ENCODE assay signal across 30 mouse cellular contexts in the genomic region with DNA sequence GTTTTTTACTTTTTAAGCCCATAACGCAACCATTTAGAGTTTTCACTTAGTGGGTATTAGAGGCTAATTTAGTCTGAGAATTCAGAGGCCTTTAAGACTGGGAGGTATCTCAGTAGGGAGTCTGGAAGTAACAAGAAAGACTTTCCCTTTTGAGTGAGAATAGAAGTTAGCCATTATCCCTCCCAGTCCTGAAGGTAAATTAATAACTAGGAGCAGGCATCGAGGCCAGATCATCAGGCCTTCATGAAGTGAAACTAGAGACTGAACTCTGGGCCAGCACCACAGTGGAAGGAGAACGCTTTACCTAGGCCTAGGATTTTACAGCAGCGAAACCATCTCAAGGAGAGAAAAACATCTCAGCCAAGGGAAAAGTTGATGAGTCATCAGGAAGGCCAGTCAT. TPM values are rescaled to one million over a fixed set of nuclear protein-coding genes. Genes with fewer than 3 reads are reported as not detected.
DNase-seq lines count a peak whose midpoint lies in the region; ATAC-seq and TF ChIP-seq lines count a peak whose summit lies in the region.
"Had no signal": no experiment of that assay in that cellular context is flagged by ENCODE, and none has a peak within 500 bp of the region (broad histone marks: within the 10 kb centered on the region; RNA-seq: fewer than 3 reads in every experiment).

No protein-coding gene starts in this region.

- H3K27me3 ChIP-seq in heart, embryonic 11.5 days (ENCODE audit: control insufficient read depth, insufficient read depth, low read length): no peaks in the 10 kb centered on the region
- no peaks in the 10 kb centered on the region for H3K27me3 ChIP-seq in heart, postnatal 0 days (ENCODE audit: control insufficient read depth, insufficient read depth, low read length)
- H3K27me3 ChIP-seq in CH12.LX (replicated peaks): no peaks in the 10 kb centered on the region
- H3K27me3 ChIP-seq in kidney, postnatal 0 days (ENCODE audit: insufficient read depth, low read length): no peaks in the 10 kb centered on the region
- H3K27me3 ChIP-seq: forebrain, embryonic 15.5 days; hindbrain, embryonic 15.5 days; neural tube, embryonic 13.5 days; Patski had no signal

- TF ChIP-seq EP300 in heart, postnatal 0 days (IDR thresholded peaks at IDR 0.05; ENCODE audit: low read depth): 0 out of 2 replicates have a peak, but pooled peaks have one; percentile 1
- TF ChIP-seq EP300 in CH12.LX (IDR thresholded peaks at IDR 0.05; ENCODE audit: low read length): no peak

- no peak for DNase-seq in heart, adult 9 months (ENCODE audit: low spot score in 2 of 2)
- DNase-seq in heart, postnatal 0 days (ENCODE audit: low spot score): no peak
- no peak for DNase-seq in heart, postnatal 25 days (ENCODE audit: low spot score)
- no peak for DNase-seq in CH12.LX (ENCODE audit: extremely low read depth)
- DNase-seq in kidney, postnatal 0 days (ENCODE audit: low spot score): no peak
- DNase-seq: cerebellum, adult 11 months; cerebellum, postnatal 10 days; gastrocnemius, postnatal 10 days; liver, postnatal 0 days; retina, postnatal 1 day; right cerebral cortex, postnatal 25 days; spleen, adult 18-20 months had no signal

- 73% methylated on average over 4 of the region's 4 CpGs for WGBS in heart, embryonic 11.5 days (ENCODE audit: insufficient replicate concordance)
- 85% methylated on average over 4 of the region's 4 CpGs for WGBS in heart, postnatal 0 days
- WGBS in kidney, postnatal 0 days: 76% methylated on average over 4 of the region's 4 CpGs

- in situ Hi-C loops in CH12.LX (cut with MboI; ENCODE audit: low pct_ligation_motif_present, low pct_unique_long_range_greater_than_20kb, low sequenced_read_pairs): loop anchor here (25.0 kb wide), 2 partner anchors 315 to 965 kb away; a partner anchor contains a TSS

- peaks cover 19% of the 10 kb centered on the region for H3K4me1 ChIP-seq in heart, embryonic 11.5 days (ENCODE audit: control insufficient read depth, insufficient read depth, low read length)
- peaks cover 17% of the 10 kb centered on the region for H3K4me1 ChIP-seq in heart, postnatal 0 days (ENCODE audit: control insufficient read depth, insufficient read depth)
- peaks cover 5 to 8% of the 10 kb centered on the region in 2 experiments for H3K4me1 ChIP-seq in CH12.LX (ENCODE audit: control insufficient read depth in 1 of 2, insufficient read depth in 2 of 2)
- H3K4me1 ChIP-seq in kidney, postnatal 0 days (replicated peaks; ENCODE audit: insufficient read depth, low read length): no peaks in the 10 kb centered on the region
- H3K4me1 ChIP-seq: forebrain, embryonic 15.5 days; hindbrain, embryonic 15.5 days; limb, embryonic 10.5 days; midbrain, embryonic 10.5 days; neural tube, embryonic 13.5 days had no signal

- H3K36me3 ChIP-seq in heart, embryonic 11.5 days (ENCODE audit: control insufficient read depth, insufficient read depth, low read length): no peaks in the 10 kb centered on the region
- no peaks in the 10 kb centered on the region for H3K36me3 ChIP-seq in heart, postnatal 0 days (replicated peaks; ENCODE audit: control insufficient read depth, insufficient read depth, low read length)
- no peaks in the 10 kb centered on the region for H3K36me3 ChIP-seq in CH12.LX (replicated peaks in 1 of 2; ENCODE audit: control insufficient read depth in 1 of 2, insufficient read depth in 1 of 2, low read length in 1 of 2)
- H3K36me3 ChIP-seq in kidney, postnatal 0 days (ENCODE audit: insufficient read depth, low read length): no peaks in the 10 kb centered on the region
- H3K36me3 ChIP-seq: embryonic facial prominence, embryonic 10.5 days; forebrain, embryonic 15.5 days; G1E; hindbrain, embryonic 15.5 days; limb, embryonic 10.5 days; midbrain, embryonic 10.5 days; neural tube, embryonic 13.5 days had no signal

- TF ChIP-seq RAD21 in CH12.LX (IDR thresholded peaks at IDR 0.05; ENCODE audit: low read depth, low read length): no peak

- no peak overlapping the region for H3K4me2 ChIP-seq in heart, embryonic 11.5 days
- H3K4me2 ChIP-seq in heart, postnatal 0 days (ENCODE audit: low read depth, low read length): no peak overlapping the region
- no peak overlapping the region for H3K4me2 ChIP-seq in CH12.LX (ENCODE audit: insufficient read depth, low read depth, poor library complexity, severe bottlenecking)
- H3K4me2 ChIP-seq in kidney, postnatal 0 days (ENCODE audit: low read length): no peak overlapping the region
- H3K4me2 ChIP-seq: forebrain, embryonic 15.5 days; hindbrain, embryonic 15.5 days; liver, embryonic 11.5 days; neural tube, embryonic 13.5 days had no signal

- TF ChIP-seq POLR2A in CH12.LX (IDR thresholded peaks at IDR 0.05; ENCODE audit: low read depth, low read length): no peak

- ATAC-seq in heart, embryonic 11.5 days (replicated peaks; ENCODE audit: insufficient number of reproducible peaks, low FRiP score, low TSS enrichment): no peak
- ATAC-seq in heart, postnatal 0 days (ENCODE audit: insufficient read depth, low read depth): no peak
- peak; percentile 54; the same call in 1 of the 2 replicates for ATAC-seq in kidney, postnatal 0 days (replicated peaks; ENCODE audit: low FRiP score, low read depth)
- ATAC-seq in megakaryocyte-erythroid progenitor cell, adult 5-6 weeks (replicated peaks; ENCODE audit: low FRiP score, low TSS enrichment, poor library complexity, severe bottlenecking): no peak
- ATAC-seq: forebrain, embryonic 15.5 days; liver, postnatal 0 days; midbrain, embryonic 16.5 days; Patski had no signal

- H3K79me2 ChIP-seq in CH12.LX (replicated peaks; ENCODE audit: control insufficient read depth, extremely low read depth, insufficient read depth, poor library complexity, severe bottlenecking): no peaks in the 10 kb centered on the region

- dilution Hi-C loops in CH12.LX (cut with MboI; ENCODE audit: extremely low pct_ligation_motif_present, extremely low pct_unique_long_range_greater_than_20kb, low sequenced_read_pairs): no loop called here

- TF ChIP-seq CTCF in heart, postnatal 0 days (IDR thresholded peaks at IDR 0.05; ENCODE audit: low read depth): no peak
- TF ChIP-seq CTCF in CH12.LX (conservative IDR thresholded peaks at IDR 0.05 in 1 of 2, IDR thresholded peaks at IDR 0.05 in 1 of 2; ENCODE audit: low read depth in 2 of 2, low read length in 2 of 2): no peak
- TF ChIP-seq CTCF in kidney, postnatal 0 days (IDR thresholded peaks at IDR 0.05; ENCODE audit: low read depth): no peak

- no peak overlapping the region for H3K4me3 ChIP-seq in heart, embryonic 11.5 days (ENCODE audit: low read depth, low read length)
- H3K4me3 ChIP-seq in heart, postnatal 0 days (ENCODE audit: low read depth, low read length): no peak overlapping the region
- no peak overlapping the region for H3K4me3 ChIP-seq in CH12.LX (replicated peaks in 1 of 3; ENCODE audit: low read depth in 2 of 3, low read length in 2 of 3, poor library complexity in 1 of 3)
- no peak overlapping the region for H3K4me3 ChIP-seq in kidney, postnatal 0 days (replicated peaks; ENCODE audit: low read depth, low read length)
- H3K4me3 ChIP-seq: embryonic facial prominence, embryonic 10.5 days; forebrain, embryonic 15.5 days; hindbrain, embryonic 15.5 days; limb, embryonic 10.5 days; midbrain, embryonic 10.5 days; myocyte; neural tube, embryonic 13.5 days had no signal

- intact Hi-C loops in heart, postnatal 25 days (cut with DNase I): no loop called here

- peak overlapping the region; percentile 81 for H3K27ac ChIP-seq in heart, embryonic 11.5 days (ENCODE audit: low read depth, low read length)
- peak overlapping the region; percentile 71 for H3K27ac ChIP-seq in heart, postnatal 0 days (ENCODE audit: low read depth)
- H3K27ac ChIP-seq in CH12.LX (ENCODE audit: insufficient read depth, low read depth): no peak overlapping the region
- H3K27ac ChIP-seq in kidney, postnatal 0 days: no peak overlapping the region
- H3K27ac ChIP-seq: embryonic facial prominence, embryonic 10.5 days; forebrain, embryonic 15.5 days; hindbrain, embryonic 15.5 days; limb, embryonic 10.5 days; macrophage; midbrain, embryonic 10.5 days; neural tube, embryonic 13.5 days had no signal

- no peaks in the 10 kb centered on the region for H3K9me3 ChIP-seq in heart, embryonic 11.5 days (replicated peaks; ENCODE audit: control insufficient read depth, low read length)
- H3K9me3 ChIP-seq in heart, postnatal 0 days (replicated peaks; ENCODE audit: control insufficient read depth, low read length): no peaks in the 10 kb centered on the region
- H3K9me3 ChIP-seq in CH12.LX (replicated peaks; ENCODE audit: low read length): no peaks in the 10 kb centered on the region
- H3K9me3 ChIP-seq in kidney, postnatal 0 days (replicated peaks; ENCODE audit: low read length): no peaks in the 10 kb centered on the region
- H3K9me3 ChIP-seq: embryonic facial prominence, embryonic 10.5 days; forebrain, embryonic 15.5 days; hindbrain, embryonic 15.5 days; limb, embryonic 10.5 days; midbrain, embryonic 10.5 days; neural tube, embryonic 13.5 days had no signal

- H3K9ac ChIP-seq in heart, embryonic 11.5 days (ENCODE audit: low read depth, low read length): no peak overlapping the region
- no peak overlapping the region for H3K9ac ChIP-seq in heart, postnatal 0 days (replicated peaks; ENCODE audit: low read depth, low read length)
- H3K9ac ChIP-seq in CH12.LX (ENCODE audit: insufficient read depth, low read depth): no peak overlapping the region
- H3K9ac ChIP-seq in kidney, postnatal 0 days (ENCODE audit: low read depth, low read length): no peak overlapping the region
- H3K9ac ChIP-seq: forebrain, embryonic 15.5 days; hindbrain, embryonic 15.5 days; liver, postnatal 0 days; neural tube, embryonic 13.5 days had no signal

RNA-seq across cellular contexts. Expression of a gene that starts 8.5 kb away (rescaled TPM):
- 2.3 and 2.8 TPM in 2 replicates for polyA plus RNA-seq in heart, embryonic 11.5 days (2014; fragmentation: Nextera tagmentation; extraction: Ambion mirVana)
- total RNA-seq in heart, postnatal 0 days (2014; rRNA removed; ENCODE audit: low replicate concordance): 7.2 and 11.6 TPM in 2 replicates
- 1.9 and 2.2 TPM in 2 replicates for polyA plus RNA-seq in heart, postnatal 0 days (2015; fragmentation: Nextera tagmentation; extraction: Ambion mirVana)
- total RNA-seq in heart, postnatal 25 days (2021): 1 to 10 TPM; 2.6 to 4.6 TPM
- total RNA-seq in CH12.LX (2012; rRNA removed) (1.3 and 2.0 TPM in 2 replicates), CH12.LX (2014; rRNA removed) (1.5 TPM in 2 replicates)
- 0.84 and 2.1 TPM in 2 replicates for polyA plus RNA-seq in CH12.LX (2012; ENCODE audit: insufficient read length, low read depth)
- polyA plus RNA-seq in kidney, postnatal 0 days (2015; fragmentation: Nextera tagmentation; extraction: Ambion mirVana): 1.9 and 2.1 TPM in 2 replicates
- 0.27 TPM in 1 of 2 replicates, not detected in the other for total RNA-seq in megakaryocyte-erythroid progenitor cell, adult 5-6 weeks (2014; fragmentation: Nextera tagmentation)
- total RNA-seq in megakaryocyte-erythroid progenitor cell, adult 5-6 weeks (2017): 0.30 and 0.61 TPM in 2 replicates
- polyA plus RNA-seq: G1E; limb, embryonic 10.5 days had no signal

RNA-seq across cellular contexts. Expression of a gene that starts 8.5 kb away (rescaled TPM):
- polyA plus RNA-seq in heart, embryonic 11.5 days (2014; fragmentation: Nextera tagmentation; extraction: Ambion mirVana): not detected in 2 replicates
- total RNA-seq in heart, postnatal 0 days (2014; rRNA removed; ENCODE audit: low replicate concordance): 0.93 TPM in 1 of 2 replicates, not detected in the other
- polyA plus RNA-seq in heart, postnatal 0 days (2015; fragmentation: Nextera tagmentation; extraction: Ambion mirVana): 0.10 TPM in 1 of 2 replicates, not detected in the other
- total RNA-seq in heart, postnatal 25 days (2021): under 1 TPM; 0.31 to 0.42 TPM
- total RNA-seq in CH12.LX (2012; rRNA removed) (0.08 and 0.21 TPM in 2 replicates), CH12.LX (2014; rRNA removed) (0.14 and 0.44 TPM in 2 replicates)
- polyA plus RNA-seq in CH12.LX (2012; ENCODE audit: insufficient read length, low read depth): 0.93 TPM in 1 of 2 replicates, not detected in the other
- not detected in 2 replicates for polyA plus RNA-seq in kidney, postnatal 0 days (2015; fragmentation: Nextera tagmentation; extraction: Ambion mirVana)
- total RNA-seq in megakaryocyte-erythroid progenitor cell, adult 5-6 weeks (2014; fragmentation: Nextera tagmentation): not detected in 2 replicates
- not detected in 2 replicates for total RNA-seq in megakaryocyte-erythroid progenitor cell, adult 5-6 weeks (2017)
- total RNA-seq: hematopoietic stem cell, adult 5-6 weeks; layer of hippocampus, postnatal 14 days; left cerebral cortex, adult 8-10 months had no signal
- polyA plus RNA-seq: embryonic facial prominence, embryonic 10.5 days; forebrain, embryonic 15.5 days; G1E; intestine, embryonic 14.5 days; limb, embryonic 10.5 days; liver, embryonic 11.5 days; liver, postnatal 0 days; macrophage; midbrain, embryonic 10.5 days; neural tube, embryonic 13.5 days had no signal

Comparison
In these comparisons a context has a peak if more than half of its experiments do, and no peak if none do; other contexts are left out.
1. H3K27ac ChIP-seq: peak in heart, embryonic 11.5 days (single experiment) and heart, postnatal 0 days (single experiment); none in CH12.LX (single experiment) and kidney, postnatal 0 days (single experiment).